Mouse (Mus musculus): ENCODE measurements at regions not wholly inside any gene's neighbourhood (a gene's known extent, or its start where the extent isn't known, plus 50 kb on each side); places are given as distances from the start of the nearest gene placed in this dataset.

DNA sequence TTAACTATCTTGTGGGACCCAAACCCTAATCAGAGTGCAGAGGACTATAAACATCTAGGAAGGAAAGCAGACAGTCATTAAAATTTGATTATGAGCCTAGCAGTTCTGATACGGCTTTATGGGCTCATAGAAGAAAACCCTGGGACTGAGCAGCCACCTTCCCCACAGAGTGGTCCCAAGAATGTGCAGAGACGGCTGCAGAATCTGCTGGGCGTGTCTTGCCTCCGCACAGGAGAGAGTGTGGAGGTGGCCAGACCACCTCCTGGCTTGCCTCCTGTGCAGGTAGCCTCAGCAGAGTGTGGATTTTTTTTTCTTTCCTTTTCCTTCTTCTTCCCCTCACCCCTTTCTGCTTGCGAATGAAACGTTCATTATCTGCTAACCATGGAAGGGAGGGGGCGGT lies 163.3 kb downstream of the Hibadh start:
- TF ChIP-seq USF1 (IDR thresholded peaks at IDR 0.05; ENCODE audit: low read depth, low read length) (no peak), NRF1 (IDR thresholded peaks at IDR 0.05; ENCODE audit: low read depth, low read length) (no peak), MYC (IDR thresholded peaks at IDR 0.05; ENCODE audit: low read depth, low read length) (no peak), ZC3H11A (IDR thresholded peaks at IDR 0.05; ENCODE audit: low read depth, low read length) (no peak), USF2 (conservative IDR thresholded peaks at IDR 0.05; ENCODE audit: low read depth, low read length) (no peak), CHD1 (IDR thresholded peaks at IDR 0.05; ENCODE audit: low read depth, low read length) (no peak), RAD21 (IDR thresholded peaks at IDR 0.05; ENCODE audit: low read depth, low read length) (no peak), EP300 (IDR thresholded peaks at IDR 0.05; ENCODE audit: low read length) (no peak), UBTF (IDR thresholded peaks at IDR 0.05; ENCODE audit: low read depth, low read length) (no peak), RCOR1 (conservative IDR thresholded peaks at IDR 0.05; ENCODE audit: low read depth, low read length) (no peak), POLR2A (IDR thresholded peaks at IDR 0.05; ENCODE audit: low read depth, low read length) (no peak), CTCF (conservative IDR thresholded peaks at IDR 0.05 in 1 of 2, IDR thresholded peaks at IDR 0.05 in 1 of 2; ENCODE audit: low read depth in 2 of 2, low read length in 2 of 2) (no peak), E2F4 (IDR thresholded peaks at IDR 0.05; ENCODE audit: insufficient replicate concordance, low read depth, low read length) (no peak), PAX5 (IDR thresholded peaks at IDR 0.05; ENCODE audit: low read length) (no peak), MAX (IDR thresholded peaks at IDR 0.05; ENCODE audit: low read length) (no peak)
- no peaks in the 10 kb centered on the region for H3K9me3 ChIP-seq (replicated peaks; ENCODE audit: low read length)
- dilution Hi-C loops (cut with MboI; ENCODE audit: extremely low pct_ligation_motif_present, extremely low pct_unique_long_range_greater_than_20kb, low sequenced_read_pairs): no loop called here
- H3K79me2 ChIP-seq (replicated peaks; ENCODE audit: control insufficient read depth, extremely low read depth, insufficient read depth, poor library complexity, severe bottlenecking): no peaks in the 10 kb centered on the region
- no peaks in the 10 kb centered on the region for H3K36me3 ChIP-seq (replicated peaks in 1 of 2; ENCODE audit: control insufficient read depth in 1 of 2, insufficient read depth in 1 of 2, low read length in 1 of 2)
- H3K4me3 ChIP-seq (replicated peaks in 1 of 3; ENCODE audit: low read depth in 2 of 3, low read length in 2 of 3, poor library complexity in 1 of 3): no peak overlapping the region
- H3K27ac ChIP-seq (ENCODE audit: insufficient read depth, low read depth): no peak overlapping the region
- no peaks in the 10 kb centered on the region for H3K27me3 ChIP-seq (replicated peaks)
- peaks cover 16 to 19% of the 10 kb centered on the region in 2 experiments for H3K4me1 ChIP-seq (ENCODE audit: control insufficient read depth in 1 of 2, insufficient read depth in 2 of 2)
- H3K4me2 ChIP-seq (ENCODE audit: insufficient read depth, low read depth, poor library complexity, severe bottlenecking): no peak overlapping the region
- in situ Hi-C loops (cut with MboI; ENCODE audit: low pct_ligation_motif_present, low pct_unique_long_range_greater_than_20kb, low sequenced_read_pairs): no loop called here
- H3K9ac ChIP-seq (ENCODE audit: insufficient read depth, low read depth): no peak overlapping the region
- DNase-seq (ENCODE audit: extremely low read depth): no peak

DNA sequence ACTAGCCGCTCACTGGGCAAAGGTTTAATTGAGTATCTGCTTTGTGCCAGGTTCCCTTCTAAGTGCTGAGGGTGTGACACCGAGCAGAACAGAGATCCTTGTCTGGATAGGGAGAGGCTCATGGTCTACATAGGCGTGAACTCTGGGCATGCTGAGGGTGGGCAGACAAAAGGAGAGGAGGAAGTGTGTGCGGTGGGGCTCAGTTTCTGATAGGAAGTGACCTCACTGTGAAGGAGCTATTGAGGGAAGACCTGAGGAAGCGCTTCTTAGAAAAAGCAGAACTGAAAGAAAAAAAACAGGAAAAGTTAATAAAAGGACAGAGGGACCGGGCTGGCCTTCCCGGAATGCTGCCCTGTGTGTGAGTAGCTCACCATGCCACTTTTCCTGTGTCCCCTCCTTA lies 162.8 kb downstream of the Hibadh start:
- Histone ChIP-seq H3K36me3 (replicated peaks in 1 of 2; ENCODE audit: control insufficient read depth in 1 of 2, insufficient read depth in 1 of 2, low read length in 1 of 2) (no peaks in the 10 kb centered on the region), H3K79me2 (replicated peaks; ENCODE audit: control insufficient read depth, extremely low read depth, insufficient read depth, poor library complexity, severe bottlenecking) (no peaks in the 10 kb centered on the region), H3K27me3 (replicated peaks) (no peaks in the 10 kb centered on the region), H3K27ac (ENCODE audit: insufficient read depth, low read depth) (no peak overlapping the region), H3K4me2 (ENCODE audit: insufficient read depth, low read depth, poor library complexity, severe bottlenecking) (peak overlapping the region; percentile 16; the same call in 1 of the 2 replicates), H3K4me1 (ENCODE audit: control insufficient read depth in 1 of 2, insufficient read depth in 2 of 2) (peaks cover 16 to 22% of the 10 kb centered on the region in 2 experiments), H3K4me3 (replicated peaks in 1 of 3; ENCODE audit: low read depth in 2 of 3, low read length in 2 of 3, poor library complexity in 1 of 3) (no peak overlapping the region), H3K9ac (ENCODE audit: insufficient read depth, low read depth) (no peak overlapping the region), H3K9me3 (replicated peaks; ENCODE audit: low read length) (no peaks in the 10 kb centered on the region)
- TF ChIP-seq RCOR1 (conservative IDR thresholded peaks at IDR 0.05; ENCODE audit: low read depth, low read length) (no peak), ZNF384 (IDR thresholded peaks at IDR 0.05; ENCODE audit: low read depth, low read length) (peak; percentile 44; the same call in 1 of the 2 replicates), IRF4 (IDR thresholded peaks at IDR 0.05; ENCODE audit: low read depth, low read length) (peak; percentile 88), NELFE (IDR thresholded peaks at IDR 0.05; ENCODE audit: low read depth, low read length) (no peak), EP300 (IDR thresholded peaks at IDR 0.05; ENCODE audit: low read length) (peak; percentile 73), JUN (IDR thresholded peaks at IDR 0.05; ENCODE audit: insufficient read depth, low read depth, low read length) (peak; percentile 42)
- peak; percentile 26 for DNase-seq (ENCODE audit: extremely low read depth)
- dilution Hi-C loops (cut with MboI; ENCODE audit: extremely low pct_ligation_motif_present, extremely low pct_unique_long_range_greater_than_20kb, low sequenced_read_pairs): no loop called here
- in situ Hi-C loops (cut with MboI; ENCODE audit: low pct_ligation_motif_present, low pct_unique_long_range_greater_than_20kb, low sequenced_read_pairs): no loop called here

Data from CH12.LX (cell line).